ENCODE assay signal across 8 mouse cellular contexts in the genomic region with DNA sequence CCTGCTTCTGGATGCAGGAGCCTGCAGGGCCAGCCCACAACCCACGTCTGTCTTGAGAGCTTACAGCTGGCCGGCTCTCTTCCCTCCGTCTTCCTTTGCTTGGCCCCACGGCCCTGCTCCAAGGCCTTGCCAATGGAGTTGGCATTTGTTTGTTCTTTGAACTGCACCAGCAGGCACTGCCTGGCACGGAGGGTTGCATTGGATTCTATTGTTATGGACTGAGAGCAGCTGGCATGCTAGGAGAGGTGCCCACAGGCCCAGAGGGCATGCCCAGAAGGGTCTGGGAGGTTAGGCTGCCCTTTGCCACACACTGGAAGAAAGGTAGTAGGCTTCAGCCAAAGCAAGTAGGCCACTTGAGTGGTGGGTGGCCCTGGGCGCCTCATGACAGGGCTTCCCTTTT. TPM values are rescaled to one million over a fixed set of nuclear protein-coding genes. Genes with fewer than 3 reads are reported as not detected.
DNase-seq lines count a peak whose midpoint lies in the region; ATAC-seq and TF ChIP-seq lines count a peak whose summit lies in the region.

No protein-coding gene starts in this region.

- intact Hi-C loops in gastrocnemius, postnatal 14 days (cut with DNase I; ENCODE audit: low total_unique reads): no loop called here

- no peak overlapping the region for H3K4me2 ChIP-seq in kidney, postnatal 0 days (ENCODE audit: low read length)

- 39% methylated on average over 6 of the region's 6 CpGs for WGBS in kidney, postnatal 0 days
- 50% methylated on average over 6 of the region's 6 CpGs for WGBS in macrophage (ENCODE audit: missing documents)

- TF ChIP-seq CTCF in layer of hippocampus, adult 2 months (conservative IDR thresholded peaks at IDR 0.05): no peak; the same call in 1 of the 2 replicates
- TF ChIP-seq CTCF in kidney, postnatal 0 days (IDR thresholded peaks at IDR 0.05; ENCODE audit: low read depth): no peak

- DNase-seq in layer of hippocampus, adult 2 months (ENCODE audit: low spot score in 2 of 2): peak; percentile 65 to 80
- no peak for DNase-seq in layer of hippocampus, adult 9-10 months (ENCODE audit: low spot score)
- DNase-seq in adrenal gland, postnatal 36 days: peak; percentile 70 to 78
- peak; percentile 73 to 80 for DNase-seq in cerebellum, postnatal 25 days
- DNase-seq in kidney, postnatal 0 days (ENCODE audit: low spot score): no peak
- DNase-seq in natural killer cell, adult 2 months (ENCODE audit: low spot score in 2 of 2): no peak
- DNase-seq in gastrocnemius, postnatal 14 days: no peak

- peaks cover 12% of the 10 kb centered on the region for H3K4me1 ChIP-seq in kidney, postnatal 0 days (replicated peaks; ENCODE audit: insufficient read depth, low read length)

- H3K4me3 ChIP-seq in layer of hippocampus, adult 2 months: no peak overlapping the region
- H3K4me3 ChIP-seq in kidney, postnatal 0 days (replicated peaks; ENCODE audit: low read depth, low read length): no peak overlapping the region
- H3K4me3 ChIP-seq in macrophage (ENCODE audit: inconsistent target): no peak overlapping the region

- H3K36me3 ChIP-seq in kidney, postnatal 0 days (ENCODE audit: insufficient read depth, low read length): peaks cover 28% of the 10 kb centered on the region
- H3K36me3 ChIP-seq in macrophage (ENCODE audit: inconsistent target): peaks cover 22% of the 10 kb centered on the region; the same call in 1 of the 2 replicates

- H3K79me2 ChIP-seq in macrophage (ENCODE audit: inconsistent target): peaks cover 50% of the 10 kb centered on the region

- H3K9ac ChIP-seq in kidney, postnatal 0 days (ENCODE audit: low read depth, low read length): no peak overlapping the region

- H3K9me3 ChIP-seq in kidney, postnatal 0 days (replicated peaks; ENCODE audit: low read length): no peaks in the 10 kb centered on the region

- peak overlapping the region; percentile 99 for H3K27ac ChIP-seq in layer of hippocampus, adult 2 months
- H3K27ac ChIP-seq in kidney, postnatal 0 days: peak overlapping the region; percentile 36; the same call in 1 of the 2 replicates
- peak overlapping the region; percentile 94 for H3K27ac ChIP-seq in macrophage

- no peaks in the 10 kb centered on the region for H3K27me3 ChIP-seq in kidney, postnatal 0 days (ENCODE audit: insufficient read depth, low read length)

- no peak for ATAC-seq in kidney, postnatal 0 days (replicated peaks; ENCODE audit: low FRiP score, low read depth)

RNA-seq across cellular contexts. Expression of gene Slc48a1, which starts 10.5 kb away (rescaled TPM):
- 100 to 1,000 TPM; 133 to 135 TPM for total RNA-seq in layer of hippocampus, adult 2 months (2021)
- 100 to 1,000 TPM; 107 to 130 TPM for total RNA-seq in adrenal gland, postnatal 36 days (2021)
- polyA plus RNA-seq in kidney, postnatal 0 days (2015; fragmentation: Nextera tagmentation; extraction: Ambion mirVana): 86.9 and 108 TPM in 2 replicates
- 10 to 100 TPM in 23 of 26 experiments, 1 to 10 TPM in 3; 5.9 to 65.0 (median 26.1) TPM for total RNA-seq in macrophage (2018; cell fraction: chromatin; rRNA removed)
- 100 to 1,000 TPM; 109 to 241 (median 184) TPM for total RNA-seq in macrophage (2018; cell fraction: cytosol; rRNA removed)
- 100 to 1,000 TPM in 5 of 26 experiments, 10 to 100 TPM in 21; 24.4 to 186 (median 60.9) TPM for total RNA-seq in macrophage (2018; cell fraction: nucleus; rRNA removed)
- 221 to 258 TPM (median 233 TPM) in 3 replicates for polyA plus RNA-seq in macrophage (2018)
- 10 to 100 TPM; 39.9 to 40.3 TPM for total RNA-seq in gastrocnemius, postnatal 14 days (2021)

RNA-seq across cellular contexts. Expression of gene Rapgef3, which starts 21.0 kb away (rescaled TPM):
- total RNA-seq in layer of hippocampus, adult 2 months (2021): 10 to 100 TPM; 45.5 to 46.8 TPM
- 10 to 100 TPM; 15.0 to 20.8 TPM for total RNA-seq in adrenal gland, postnatal 36 days (2021)
- polyA plus RNA-seq in kidney, postnatal 0 days (2015; fragmentation: Nextera tagmentation; extraction: Ambion mirVana): 27.5 and 29.2 TPM in 2 replicates
- total RNA-seq in macrophage (2018; cell fraction: chromatin; rRNA removed): 100 to 1,000 TPM in 3 of 26 experiments, 10 to 100 TPM in 19, 1 to 10 TPM in 4; 5.4 to 141 (median 37.1) TPM
- 10 to 100 TPM in 4 of 26 experiments, 1 to 10 TPM in 22; 1.9 to 13.5 (median 6.4) TPM for total RNA-seq in macrophage (2018; cell fraction: cytosol; rRNA removed)
- 10 to 100 TPM in 15 of 26 experiments, 1 to 10 TPM in 11; 2.9 to 49.9 (median 14.1) TPM for total RNA-seq in macrophage (2018; cell fraction: nucleus; rRNA removed)
- 5.0 to 10.9 TPM (median 10.2 TPM) in 3 replicates for polyA plus RNA-seq in macrophage (2018)
- 1 to 10 TPM; 6.2 to 9.7 TPM for total RNA-seq in gastrocnemius, postnatal 14 days (2021)

RNA-seq across cellular contexts. Expression of gene Hdac7, which starts 55.5 kb away (rescaled TPM):
- total RNA-seq in layer of hippocampus, adult 2 months (2021): 10 to 100 TPM; 23.8 to 28.5 TPM
- 10 to 100 TPM; 63.5 to 67.2 TPM for total RNA-seq in adrenal gland, postnatal 36 days (2021)
- 24.5 and 24.7 TPM in 2 replicates for polyA plus RNA-seq in kidney, postnatal 0 days (2015; fragmentation: Nextera tagmentation; extraction: Ambion mirVana)
- total RNA-seq in macrophage (2018; cell fraction: chromatin; rRNA removed): 10 to 100 TPM in 16 of 26 experiments, 1 to 10 TPM in 10; 2.5 to 27.8 (median 11.4) TPM
- 1 to 10 TPM; 1.5 to 6.3 (median 3.5) TPM for total RNA-seq in macrophage (2018; cell fraction: cytosol; rRNA removed)
- 10 to 100 TPM in 3 of 26 experiments, 1 to 10 TPM in 23; 2.6 to 12.8 (median 6.3) TPM for total RNA-seq in macrophage (2018; cell fraction: nucleus; rRNA removed)
- 2.1 to 3.4 TPM (median 2.6 TPM) in 3 replicates for polyA plus RNA-seq in macrophage (2018)
- 10 to 100 TPM; 18.2 to 23.3 TPM for total RNA-seq in gastrocnemius, postnatal 14 days (2021)

RNA-seq across cellular contexts. Expression of gene Endou, which starts 57.7 kb away (rescaled TPM):
- under 1 TPM; 0.59 to 0.96 TPM for total RNA-seq in layer of hippocampus, adult 2 months (2021)
- under 1 TPM; 0.66 to 0.70 TPM for total RNA-seq in adrenal gland, postnatal 36 days (2021)
- polyA plus RNA-seq in kidney, postnatal 0 days (2015; fragmentation: Nextera tagmentation; extraction: Ambion mirVana): 1.5 and 2.2 TPM in 2 replicates
- total RNA-seq in macrophage (2018; cell fraction: chromatin; rRNA removed): 1 to 10 TPM in 21 of 26 experiments, under 1 TPM in 4, not detected in 1; 0.41 to 5.2 (median 2.0) TPM
- under 1 TPM; 0.10 to 0.84 (median 0.45) TPM for total RNA-seq in macrophage (2018; cell fraction: cytosol; rRNA removed)
- total RNA-seq in macrophage (2018; cell fraction: nucleus; rRNA removed): 1 to 10 TPM in 18 of 26 experiments, under 1 TPM in 7, not detected in 1; 0.30 to 5.3 (median 2.0) TPM
- 0.66 to 0.98 TPM in 2 of 3 replicates, not detected in the other for polyA plus RNA-seq in macrophage (2018)
- under 1 TPM; 0.49 to 0.60 TPM for total RNA-seq in gastrocnemius, postnatal 14 days (2021)

Comparison
In these comparisons a context has a peak if more than half of its experiments do, and no peak if none do; other contexts are left out.
1. DNase-seq: peak in layer of hippocampus, adult 2 months (2 of 2), adrenal gland, postnatal 36 days (2 of 2) and cerebellum, postnatal 25 days (2 of 2); none in layer of hippocampus, adult 9-10 months (single experiment), kidney, postnatal 0 days (single experiment), natural killer cell, adult 2 months (0 of 2) and gastrocnemius, postnatal 14 days (single experiment).
2. H3K27ac ChIP-seq: peak in every context shown above with its lines; median percentile 99 in layer of hippocampus, adult 2 months; 94 in macrophage; 36 in kidney, postnatal 0 days.